Mouse (Mus musculus): ENCODE results near the gene Prkar2b.

Prkar2b gene

GRCm38 (mm10) chr12:31913614-31914013 lies 147.5 kb downstream of the Prkar2b start:
- ChIA-PET CTCF (interaction anchor here in 2 of 4 experiments (0.5 to 1.1 kb wide), 2 partner anchors 20 to 57 kb away, joined by 3 read pairs; no protein-coding TSS in a partner anchor), POLR2A (interaction anchor here in 2 of 4 experiments (0.7 to 2.1 kb wide), 3 partner anchors 10 to 36 kb away, joined by 4 to 7 read pairs (median 7); partner anchors contain the start of gene Hbp1 (in 1 of the 2))

GRCm38 (mm10) chr12:31912966-31913551 lies 148.0 kb downstream of the Prkar2b start:
- CTCF ChIA-PET = interaction anchor here in 1 of 4 experiments (1.1 kb wide), 1 partner anchor 20 kb away, joined by 3 read pairs; no protein-coding TSS in a partner anchor
- POLR2A ChIA-PET = interaction anchor here in 3 of 4 experiments (0.6 to 2.1 kb wide), 9 partner anchors 9 to 415 kb away, joined by 3 to 7 read pairs (median 4); partner anchors contain the start of gene Hbp1 (in 1 of the 3)

Measured in embryonic stem cell, embryonic (primary cell).